Mouse (Mus musculus) small intestine, adult 2 months (tissue): ENCODE results near the gene Olfr524. TPM values are rescaled to one million over a fixed set of nuclear protein-coding genes. Genes with fewer than 3 reads are reported as not detected.

Experiments used
- H3K27ac ChIP-seq: fragments of 200-500 bp; 2 replicates; pipeline ENCODE4 v1.5.1; 2012; ENCODE audit warnings: low read depth, low read length, control low read depth, inconsistent platforms; ENCODE audit not compliant: insufficient read depth
- H3K27me3 ChIP-seq: fragments of 200-500 bp; 2 replicates; pipeline ENCODE4 v1.6.1; 2012; ENCODE audit warnings: mild to moderate bottlenecking, moderate library complexity, low read length, inconsistent platforms; ENCODE audit not compliant: control insufficient read depth, insufficient read depth
- H3K36me3 ChIP-seq: fragments of 200-500 bp; 2 replicates; pipeline ENCODE4 v1.6.1; 2012; ENCODE audit warnings: mild to moderate bottlenecking, low read length, control low read depth, inconsistent platforms; ENCODE audit not compliant: control insufficient read depth, insufficient read depth
- H3K4me1 ChIP-seq: fragments of 200-500 bp; 2 replicates; pipeline ENCODE4 v1.6.1; 2012; ENCODE audit warnings: low read length, inconsistent platforms, mixed read lengths; ENCODE audit not compliant: control insufficient read depth, insufficient read depth, insufficient read length
- H3K4me3 ChIP-seq: fragments of 200-500 bp; 2 replicates; pipeline ENCODE4 v1.5.1; 2012; ENCODE audit warnings: low read depth, mild to moderate bottlenecking, control low read depth, inconsistent platforms, low read length, moderate library complexity
- CTCF ChIP-seq: fragments of 200-500 bp; IDR thresholded peaks from 2 replicates; pipeline ENCODE4 v1.5.1; 2012; ENCODE audit warnings: low read depth, mild to moderate bottlenecking, control low read depth, inconsistent platforms, low read length, moderate library complexity, mixed read lengths; ENCODE audit not compliant: insufficient replicate concordance, insufficient read length; ENCODE audit errors: extremely low read depth
- POLR2A ChIP-seq: fragments of 200-500 bp; IDR thresholded peaks from 2 replicates; pipeline ENCODE4 v1.6.1; 2012; ENCODE audit warnings: low read depth, mild to moderate bottlenecking, control low read depth, inconsistent platforms, low read length, moderate library complexity
- WGBS: fragments of 180-500 bp; shearing (Covaris S2); methylation state at CpG from one replicate; pipeline ENCODE4 v1.1.7; 2018; 5-methylcytosine and 5-hydroxymethylcytosine counted together
- polyA plus RNA-seq: library from polyadenylated mRNA; depleted of rRNA; stranded (reverse); fragments of >200 nt; gene quantifications from 2 replicates; pipeline ENCODE4 v1.2.3, GENCODE M21; 2012; rRNA removed

Olfr524 gene
- not detected in 2 replicates for polyA plus RNA-seq

DNA sequence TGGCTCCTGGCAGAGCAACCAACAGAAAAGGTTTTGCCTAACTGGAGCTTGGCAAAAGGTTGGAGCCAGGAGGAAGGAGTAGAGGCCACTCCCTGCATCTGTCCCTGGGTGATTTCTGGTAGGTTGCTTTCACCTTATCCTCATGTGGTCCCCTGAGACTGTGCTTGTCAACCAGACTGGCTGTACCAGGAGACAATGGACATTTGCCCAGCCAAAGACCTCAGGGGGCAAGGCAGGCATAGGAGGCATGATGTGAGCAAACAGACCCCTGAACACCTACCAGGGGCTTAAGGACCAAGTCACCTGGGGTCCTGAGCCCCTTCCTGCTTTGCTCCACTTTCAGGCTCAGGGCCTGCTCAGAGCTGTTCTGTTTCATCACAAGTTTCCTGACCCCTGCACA lies at the start of gene Olfr524:
Gene Olfr524, minus strand, starts transcription at position 101 of the 400 bp plus-strand sequence.
- Histone ChIP-seq H3K27ac (no peak within 1 kb of the TSS), H3K36me3 (no peaks in the 10 kb centered on the region), H3K27me3 (no peaks in the 10 kb centered on the region), H3K4me3 (no peak within 1 kb of the TSS), H3K4me1 (no peaks in the 10 kb centered on the region)
- TF ChIP-seq POLR2A = no peak
- no peak for TF ChIP-seq CTCF

DNA sequence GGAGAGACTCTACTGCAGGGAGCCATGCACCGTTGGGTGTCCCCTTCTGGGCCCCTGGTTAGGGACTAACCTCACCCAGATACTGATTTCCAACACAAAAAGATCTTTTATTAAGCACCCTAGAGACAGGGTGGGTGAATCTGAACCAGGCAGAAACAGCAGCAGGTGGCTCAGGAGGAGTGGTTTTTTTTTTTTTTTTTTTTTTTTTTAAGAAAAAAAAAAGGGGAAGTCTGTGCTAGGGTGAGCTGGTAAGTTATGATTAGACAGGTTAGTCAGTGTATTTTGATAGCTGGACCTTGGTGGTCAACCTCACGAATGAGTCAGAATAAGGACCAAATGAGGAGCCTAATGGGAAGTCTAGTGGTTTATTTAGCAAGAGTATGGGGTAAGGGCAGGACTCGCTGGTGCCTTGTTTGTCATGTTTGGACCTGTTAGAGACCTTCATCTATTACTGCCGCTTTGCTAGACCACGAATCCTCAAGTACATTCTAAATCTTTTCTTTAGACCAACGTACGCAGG lies 48.1 kb upstream of the Olfr524 start:
- 74% methylated on average over 7 of the region's 7 CpGs for WGBS

DNA sequence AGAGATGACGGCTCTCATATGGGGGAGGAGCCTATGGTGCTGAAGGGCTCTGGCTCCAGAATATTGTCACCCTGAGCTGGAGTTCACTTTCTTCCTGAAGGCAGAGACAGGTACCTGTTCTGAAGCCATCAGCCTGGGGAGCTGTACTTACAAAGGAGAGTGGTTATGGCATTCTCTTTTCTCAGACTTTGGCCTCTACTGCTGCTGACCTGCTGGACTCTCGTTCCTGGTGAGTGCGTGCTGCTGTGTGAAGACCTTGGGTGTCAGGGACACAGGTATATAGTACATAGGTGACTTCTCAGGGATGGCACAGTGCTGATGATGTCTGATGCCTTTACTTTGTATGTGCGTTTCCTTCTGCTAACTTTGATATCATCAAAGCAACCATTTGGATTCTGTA lies 41.5 kb upstream of the Olfr524 start, which contains the start of gene 5830411N06Rik:
Gene 5830411N06Rik, plus strand, starts transcription at position 69 of the 400 bp plus-strand sequence.
- TF ChIP-seq POLR2A (no peak), CTCF (no peak)
- Histone ChIP-seq H3K4me3 (no peak within 1 kb of the TSS), H3K36me3 (no peaks in the 10 kb centered on the region), H3K27me3 (no peaks in the 10 kb centered on the region), H3K27ac (no peak within 1 kb of the TSS), H3K4me1 (no peaks in the 10 kb centered on the region)
- 64% methylated on average over 4 of the region's 4 CpGs for WGBS

More for the DNA sequence above, 48.1 kb upstream of the Olfr524 start:
- Histone ChIP-seq H3K27ac (no peak overlapping the region), H3K4me3 (no peak overlapping the region), H3K4me1 (no peaks in the 10 kb centered on the region), H3K36me3 (no peaks in the 10 kb centered on the region), H3K27me3 (no peaks in the 10 kb centered on the region)
- TF ChIP-seq CTCF (no peak), POLR2A (no peak)

- WGBS = 88% methylated on average over 3 of the region's 3 CpGs
Measured at GRCm38 (mm10) chr7:140233696-140234095, 27.9 kb upstream of the Olfr524 start.

DNA sequence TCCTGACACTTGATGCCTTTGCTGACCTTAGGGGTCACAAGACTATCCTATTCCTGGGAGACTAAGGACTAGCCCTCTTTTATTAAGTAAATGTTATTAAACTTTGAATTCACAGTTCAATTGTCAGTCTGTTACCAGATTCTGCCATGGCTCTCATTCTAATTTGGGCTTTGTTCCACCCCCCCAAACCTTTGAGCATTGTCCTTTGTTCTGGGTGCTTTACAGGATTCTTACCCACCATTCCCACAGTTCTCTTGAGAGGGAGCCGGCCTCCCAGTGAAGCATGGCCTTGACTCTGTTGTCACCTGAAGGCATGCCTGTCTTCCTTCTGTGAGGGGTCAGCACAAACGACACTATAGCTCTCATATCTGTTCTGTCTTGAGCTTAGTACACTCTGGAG lies 25.3 kb upstream of the Olfr524 start:
- H3K27me3 ChIP-seq = no peaks in the 10 kb centered on the region
- 64% methylated on average over 2 of the region's 2 CpGs for WGBS
- no peak overlapping the region for H3K4me3 ChIP-seq
- no peak for TF ChIP-seq POLR2A
- no peak for TF ChIP-seq CTCF
- no peak overlapping the region for H3K27ac ChIP-seq
- no peaks in the 10 kb centered on the region for H3K4me1 ChIP-seq
- H3K36me3 ChIP-seq = no peaks in the 10 kb centered on the region

More at GRCm38 (mm10) chr7:140233696-140234095, 27.9 kb upstream of the Olfr524 start:
- Histone ChIP-seq H3K27me3 (no peaks in the 10 kb centered on the region), H3K4me1 (no peaks in the 10 kb centered on the region), H3K27ac (no peak overlapping the region), H3K4me3 (no peak overlapping the region), H3K36me3 (no peaks in the 10 kb centered on the region)
- TF ChIP-seq POLR2A (no peak), CTCF (no peak)

DNA sequence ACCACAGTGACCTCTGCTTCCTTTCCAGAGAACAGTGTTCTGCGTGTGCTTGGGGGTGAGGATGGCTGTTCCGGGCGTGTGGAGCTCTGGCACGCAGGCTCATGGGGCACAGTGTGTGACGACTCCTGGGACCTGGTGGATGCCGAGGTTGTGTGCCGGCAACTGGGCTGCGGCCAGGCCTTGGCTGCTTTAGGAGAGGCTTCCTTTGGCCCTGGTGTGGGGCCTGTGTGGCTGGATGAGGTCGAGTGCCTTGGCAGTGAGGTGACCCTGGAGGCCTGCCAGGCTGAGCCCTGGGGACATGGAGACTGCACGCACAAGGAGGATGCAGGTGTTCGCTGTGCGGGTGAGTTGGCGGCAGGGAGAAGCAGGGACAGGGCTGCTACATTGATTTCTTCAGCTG lies 22.7 kb upstream of the Olfr524 start:
- 71% methylated on average over 13 of the region's 13 CpGs for WGBS
- Histone ChIP-seq H3K27ac (no peak overlapping the region), H3K4me3 (no peak overlapping the region), H3K27me3 (no peaks in the 10 kb centered on the region), H3K36me3 (no peaks in the 10 kb centered on the region), H3K4me1 (no peaks in the 10 kb centered on the region)
- TF ChIP-seq POLR2A (no peak), CTCF (no peak)

GRCm38 (mm10) chr7:140224209-140224608 lies 18.4 kb upstream of the Olfr524 start:
- Histone ChIP-seq H3K27ac (no peak overlapping the region), H3K27me3 (no peaks in the 10 kb centered on the region), H3K36me3 (no peaks in the 10 kb centered on the region), H3K4me3 (no peak overlapping the region), H3K4me1 (no peaks in the 10 kb centered on the region)
- WGBS = 77% methylated on average over 13 of the region's 13 CpGs
- TF ChIP-seq POLR2A (no peak), CTCF (no peak)

DNA sequence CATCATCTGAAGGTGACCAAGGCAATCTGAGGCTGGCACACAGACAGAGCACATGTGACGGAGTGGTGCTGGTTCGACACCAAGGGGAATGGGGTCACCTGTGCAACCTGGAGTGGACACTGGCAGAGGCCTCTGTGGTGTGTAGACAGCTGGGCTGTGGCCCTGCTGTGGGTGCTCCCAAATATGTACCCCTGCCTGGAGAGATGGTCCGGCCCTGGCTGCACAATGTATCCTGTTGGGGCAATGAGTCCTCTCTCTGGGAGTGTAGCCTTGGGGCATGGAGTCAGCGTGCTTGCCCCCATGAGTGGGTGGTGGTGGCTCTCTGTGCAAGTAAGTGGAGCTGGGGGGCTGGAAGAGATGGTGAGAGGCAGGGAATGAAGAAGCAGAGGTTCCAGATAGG lies 14.6 kb upstream of the Olfr524 start:
- Histone ChIP-seq H3K27ac (no peak overlapping the region), H3K4me1 (no peaks in the 10 kb centered on the region), H3K4me3 (no peak overlapping the region), H3K36me3 (no peaks in the 10 kb centered on the region), H3K27me3 (no peaks in the 10 kb centered on the region)
- TF ChIP-seq POLR2A (no peak), CTCF (no peak)
- WGBS = 82% methylated on average over 4 of the region's 4 CpGs
